In genomic region chr14:8517681-8518080, GRCm38 (mm10) we compare ENCODE assay signal across 21 mouse cellular contexts.
DNase-seq lines count a peak whose midpoint lies in the region; ATAC-seq and TF ChIP-seq lines count a peak whose summit lies in the region.
"Had no signal": no experiment of that assay in that cellular context is flagged by ENCODE, and none has a peak within 500 bp of the region (broad histone marks: within the 10 kb centered on the region; RNA-seq: fewer than 3 reads in every experiment).

No protein-coding gene starts in this region.

- no peak for DNase-seq in heart, postnatal 25 days (ENCODE audit: low spot score)
- DNase-seq in lung, postnatal 0 days (ENCODE audit: low spot score) = peak; percentile 56
- DNase-seq in lung, postnatal 14 days = no peak
- peak; percentile 3 for DNase-seq in induced T-regulatory cell, adult 2 months (ENCODE audit: low read depth)
- no peak for DNase-seq in embryo, embryonic 10 days (ENCODE audit: low spot score)
- DNase-seq: adrenal gland, postnatal 10 days; cerebellum, postnatal 10 days; embryo, embryonic 11 days; kidney, adult 11 months; kidney, postnatal 25 days; retina, postnatal 1 day had no signal

- TF ChIP-seq CTCF in lung, postnatal 0 days (IDR thresholded peaks at IDR 0.05) = no peak

- intact Hi-C loops in heart, postnatal 25 days (cut with DNase I) = no loop called here

- H3K27ac ChIP-seq in heart, embryonic 16.5 days (ENCODE audit: low read length) = 0 out of 2 replicates have a peak overlapping the region, but pooled peaks have one; percentile 11
- H3K27ac ChIP-seq in lung, postnatal 0 days (ENCODE audit: low read length) = 0 out of 2 replicates have a peak overlapping the region, but pooled peaks have one; percentile 4
- no peak overlapping the region for H3K27ac ChIP-seq in liver, embryonic 12.5 days
- H3K27ac ChIP-seq: forebrain, embryonic 15.5 days; heart, embryonic 15.5 days; hindbrain, embryonic 15.5 days; liver, embryonic 15.5 days; stomach, embryonic 15.5 days had no signal

- TF ChIP-seq EP300 in lung, postnatal 0 days (IDR thresholded peaks at IDR 0.05) = peak; percentile 59; the same call in 1 of the 2 replicates

- no peak overlapping the region for H3K9ac ChIP-seq in heart, embryonic 16.5 days (ENCODE audit: low read length)
- H3K9ac ChIP-seq in lung, postnatal 0 days (replicated peaks; ENCODE audit: low read depth) = no peak overlapping the region
- no peak overlapping the region for H3K9ac ChIP-seq in liver, embryonic 12.5 days
- H3K9ac ChIP-seq: forebrain, embryonic 15.5 days; heart, embryonic 15.5 days; hindbrain, embryonic 15.5 days; liver, embryonic 15.5 days; stomach, embryonic 15.5 days had no signal

- H3K4me1 ChIP-seq in heart, embryonic 16.5 days (ENCODE audit: control insufficient read depth, insufficient read depth, low read length) = no peaks in the 10 kb centered on the region
- H3K4me1 ChIP-seq in lung, postnatal 0 days (ENCODE audit: insufficient read depth, low read depth, low read length) = no peaks in the 10 kb centered on the region
- no peaks in the 10 kb centered on the region for H3K4me1 ChIP-seq in liver, embryonic 12.5 days
- H3K4me1 ChIP-seq: heart, embryonic 15.5 days; hindbrain, embryonic 15.5 days; liver, embryonic 15.5 days; stomach, embryonic 15.5 days had no signal

- 46% methylated on average over 6 of the region's 6 CpGs for WGBS in heart, embryonic 16.5 days
- 45% methylated on average over 6 of the region's 6 CpGs for WGBS in lung, postnatal 0 days
- 17% methylated on average over 6 of the region's 6 CpGs for WGBS in liver, embryonic 12.5 days (ENCODE audit: insufficient replicate concordance)

- no peak for ATAC-seq in heart, embryonic 16.5 days (replicated peaks; ENCODE audit: extremely low read depth, insufficient read depth, low FRiP score)
- ATAC-seq in lung, postnatal 0 days = peak; percentile 71
- no peak for ATAC-seq in liver, embryonic 12.5 days
- ATAC-seq: activated CD4-positive, CD25-positive, alpha-beta regulatory T cell, adult 4 months; forebrain, embryonic 15.5 days; midbrain, embryonic 16.5 days had no signal

- H3K36me3 ChIP-seq in heart, embryonic 16.5 days (ENCODE audit: control insufficient read depth, insufficient read depth) = no peaks in the 10 kb centered on the region
- no peaks in the 10 kb centered on the region for H3K36me3 ChIP-seq in lung, postnatal 0 days (ENCODE audit: insufficient read depth, low read length)
- H3K36me3 ChIP-seq in liver, embryonic 12.5 days = no peaks in the 10 kb centered on the region
- H3K36me3 ChIP-seq: forebrain, embryonic 15.5 days; G1E; heart, embryonic 15.5 days; hindbrain, embryonic 15.5 days; liver, embryonic 15.5 days; stomach, embryonic 15.5 days had no signal

- H3K4me3 ChIP-seq in heart, embryonic 16.5 days (ENCODE audit: low read length) = no peak overlapping the region
- no peak overlapping the region for H3K4me3 ChIP-seq in lung, postnatal 0 days (ENCODE audit: low read depth, low read length)
- no peak overlapping the region for H3K4me3 ChIP-seq in liver, embryonic 12.5 days
- H3K4me3 ChIP-seq: forebrain, embryonic 15.5 days; heart, embryonic 15.5 days; hindbrain, embryonic 15.5 days; liver, embryonic 15.5 days; stomach, embryonic 15.5 days had no signal

- H3K27me3 ChIP-seq in heart, embryonic 16.5 days (ENCODE audit: control insufficient read depth, insufficient read depth, low read length) = no peaks in the 10 kb centered on the region
- H3K27me3 ChIP-seq in lung, postnatal 0 days (replicated peaks; ENCODE audit: insufficient read depth, low read length) = no peaks in the 10 kb centered on the region
- no peaks in the 10 kb centered on the region for H3K27me3 ChIP-seq in liver, embryonic 12.5 days (replicated peaks)
- H3K27me3 ChIP-seq: forebrain, embryonic 15.5 days; heart, embryonic 15.5 days; hindbrain, embryonic 15.5 days; liver, embryonic 15.5 days; stomach, embryonic 15.5 days had no signal

- H3K9me3 ChIP-seq in heart, embryonic 16.5 days (replicated peaks; ENCODE audit: control insufficient read depth, low read length) = no peaks in the 10 kb centered on the region
- no peaks in the 10 kb centered on the region for H3K9me3 ChIP-seq in lung, postnatal 0 days (ENCODE audit: low read length)
- no peaks in the 10 kb centered on the region for H3K9me3 ChIP-seq in liver, embryonic 12.5 days (replicated peaks)
- H3K9me3 ChIP-seq: forebrain, embryonic 15.5 days; G1E; heart, embryonic 15.5 days; hindbrain, embryonic 15.5 days; liver, embryonic 15.5 days; stomach, embryonic 15.5 days had no signal

- H3K4me2 ChIP-seq in heart, embryonic 16.5 days (ENCODE audit: low read depth, low read length) = no peak overlapping the region
- H3K4me2 ChIP-seq in lung, postnatal 0 days (replicated peaks; ENCODE audit: low read depth, low read length) = no peak overlapping the region
- no peak overlapping the region for H3K4me2 ChIP-seq in liver, embryonic 12.5 days
- H3K4me2 ChIP-seq: forebrain, embryonic 15.5 days; heart, embryonic 15.5 days; hindbrain, embryonic 15.5 days; liver, embryonic 15.5 days; stomach, embryonic 15.5 days had no signal

Comparison
In these comparisons a context has a peak if more than half of its experiments do, and no peak if none do; other contexts are left out.
1. DNase-seq: peak in lung, postnatal 0 days (single experiment) and induced T-regulatory cell, adult 2 months (single experiment); none in heart, postnatal 25 days (single experiment), lung, postnatal 14 days (single experiment) and embryo, embryonic 10 days (single experiment).